Mouse (Mus musculus) bone marrow, adult 2 months (tissue): Measurements from ENCODE around the gene Kdf1. TPM values are rescaled to one million over a fixed set of nuclear protein-coding genes. Genes with fewer than 3 reads are reported as not detected.
A peak's percentile ranks its signal among the peaks of the same experiment; 100 is the strongest.

Experiments used
- H3K27ac ChIP-seq: fragments of 200-500 bp; 2 replicates; pipeline ENCODE4 v1.5.1; 2012; ENCODE audit warnings: low read depth, mild to moderate bottlenecking, control low read depth, inconsistent platforms, low read length; ENCODE audit not compliant: control insufficient read depth, poor library complexity, insufficient read depth
- H3K4me1 ChIP-seq: fragments of 200-500 bp; 2 replicates; pipeline ENCODE4 v1.6.1; 2011; ENCODE audit warnings: low read length; ENCODE audit not compliant: control insufficient read depth, insufficient read depth
- H3K4me3 ChIP-seq: fragments of 200-500 bp; replicated peaks from 2 replicates; pipeline ENCODE3; 2011; ENCODE audit warnings: mild to moderate bottlenecking, low read depth, low read length, control low read depth; ENCODE audit not compliant: control insufficient read depth
- CTCF ChIP-seq: fragments of 200-500 bp; IDR thresholded peaks from 2 replicates; pipeline ENCODE4 v1.5.1; 2011; ENCODE audit warnings: low read length, control low read depth; ENCODE audit not compliant: control insufficient read depth, insufficient read depth
- POLR2A ChIP-seq: fragments of 200-500 bp; IDR thresholded peaks from 2 replicates; pipeline ENCODE4 v1.6.1; 2011; ENCODE audit warnings: low read depth, mild to moderate bottlenecking, control low read depth, low read length, borderline replicate concordance; ENCODE audit not compliant: control insufficient read depth
- WGBS: fragments of 180-500 bp; shearing (Covaris S2); methylation state at CpG from one replicate; pipeline ENCODE4 v1.1.7; 2018; 5-methylcytosine and 5-hydroxymethylcytosine counted together
- polyA plus RNA-seq: library from polyadenylated mRNA; stranded (reverse); fragments of >200 nt; gene quantifications from 2 replicates; pipeline ENCODE4 v1.2.4, GENCODE M21; 2011; ENCODE audit warnings: low replicate concordance; ENCODE audit not compliant: missing spikeins, insufficient read depth, insufficient read length

The Kdf1 gene
- polyA plus RNA-seq, 1 experiment, result 1.2 TPM

DNA sequence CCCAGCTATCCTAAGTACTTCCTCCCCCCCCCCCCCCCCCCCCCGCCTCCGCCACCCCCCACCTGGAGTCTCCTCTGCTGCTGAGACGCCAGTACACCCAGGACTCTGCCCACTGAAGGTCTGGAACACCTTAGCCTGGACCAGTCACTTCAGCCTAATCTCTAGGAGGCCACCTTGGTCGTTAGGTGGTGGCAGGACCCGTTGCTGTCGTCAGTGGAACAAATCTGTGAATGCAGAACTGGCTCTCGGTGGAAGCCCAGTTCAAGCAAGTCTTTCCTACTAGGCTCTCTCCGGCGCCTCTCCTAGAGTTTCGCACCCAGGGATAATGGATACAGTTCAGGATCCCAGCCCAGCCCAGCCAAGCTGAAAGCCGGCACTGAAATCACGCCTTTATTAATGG is 24.9 kb upstream of the Kdf1 start:
- no peaks in the 10 kb centered on the region for H3K4me1 ChIP-seq
- no peak overlapping the region for H3K27ac ChIP-seq
- 12% methylated on average over 10 of the region's 12 CpGs for WGBS
- no peak overlapping the region for H3K4me3 ChIP-seq
- TF ChIP-seq POLR2A (no peak), CTCF (no peak)

DNA sequence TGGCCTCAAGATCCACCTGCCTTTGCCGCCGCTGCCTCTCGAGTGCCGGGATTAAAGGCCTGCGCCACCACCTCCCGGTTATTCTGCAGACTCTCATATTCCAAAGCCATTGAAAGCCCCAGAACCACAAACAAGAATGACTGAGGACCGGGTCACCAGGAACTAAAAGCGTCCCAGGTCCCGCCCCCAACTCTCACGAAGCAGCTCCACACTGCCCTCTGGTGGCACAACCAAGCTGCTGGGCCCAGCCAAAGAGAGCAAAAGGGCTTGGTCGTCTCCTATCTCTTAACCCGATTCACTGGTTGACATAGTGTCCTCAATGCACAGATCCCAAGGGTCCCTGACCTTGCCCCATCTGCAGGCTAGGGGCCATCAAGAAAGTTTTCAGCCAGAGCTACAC is 24.3 kb upstream of the Kdf1 start:
- Histone ChIP-seq H3K4me3 (peak overlapping the region; percentile 25), H3K4me1 (no peaks in the 10 kb centered on the region), H3K27ac (no peak overlapping the region)
- TF ChIP-seq POLR2A (no peak), CTCF (peak; percentile 95)
- 1% methylated on average over 12 of the region's 12 CpGs for WGBS

DNA sequence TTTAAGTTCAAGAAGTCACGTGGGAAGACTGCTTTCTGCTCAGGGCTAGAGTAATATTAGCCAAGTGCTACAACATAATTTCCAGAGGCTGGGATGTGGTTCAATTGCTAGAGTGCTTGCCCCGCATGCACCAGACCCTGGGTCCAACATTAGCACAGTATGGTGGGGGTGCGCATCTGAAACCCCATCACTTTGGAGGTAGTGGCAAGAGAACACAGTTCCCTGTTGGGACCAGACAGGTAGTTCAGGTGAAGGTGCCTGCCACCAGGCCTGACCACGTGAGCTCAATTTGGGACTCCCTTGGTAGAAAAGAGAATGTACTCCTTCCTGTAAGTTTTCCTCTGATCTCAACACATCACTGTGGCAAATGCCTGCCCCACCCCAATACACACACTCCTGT is 23.9 kb upstream of the Kdf1 start:
- no peak overlapping the region for H3K4me3 ChIP-seq
- no peak overlapping the region for H3K27ac ChIP-seq
- TF ChIP-seq POLR2A (no peak), CTCF (no peak)
- WGBS, result 65% methylated on average over 4 of the region's 4 CpGs
- H3K4me1 ChIP-seq, result no peaks in the 10 kb centered on the region

DNA sequence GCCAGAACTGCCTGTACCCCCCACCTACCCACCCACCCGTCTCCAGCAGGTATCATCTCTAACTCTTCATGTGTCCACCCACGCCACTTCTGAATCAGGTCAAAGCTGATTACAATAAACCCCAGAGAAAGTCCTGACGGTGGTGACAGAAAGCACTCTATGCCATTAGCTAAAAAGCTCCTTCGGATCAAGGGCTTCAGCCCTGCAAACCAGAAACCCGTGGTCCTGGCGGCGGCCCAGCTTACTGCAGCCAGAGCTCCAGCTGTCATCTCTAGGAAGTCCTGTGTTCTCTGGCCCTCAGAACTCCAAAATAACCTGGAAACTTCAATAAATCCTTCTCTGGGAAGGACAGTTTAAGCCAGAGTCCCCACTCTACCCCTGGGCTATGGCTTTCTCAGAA is 23.1 kb upstream of the Kdf1 start:
- Histone ChIP-seq H3K4me3 (no peak overlapping the region), H3K4me1 (no peaks in the 10 kb centered on the region), H3K27ac (no peak overlapping the region)
- TF ChIP-seq CTCF (no peak), POLR2A (no peak)
- 30% methylated on average over 7 of the region's 7 CpGs for WGBS

DNA sequence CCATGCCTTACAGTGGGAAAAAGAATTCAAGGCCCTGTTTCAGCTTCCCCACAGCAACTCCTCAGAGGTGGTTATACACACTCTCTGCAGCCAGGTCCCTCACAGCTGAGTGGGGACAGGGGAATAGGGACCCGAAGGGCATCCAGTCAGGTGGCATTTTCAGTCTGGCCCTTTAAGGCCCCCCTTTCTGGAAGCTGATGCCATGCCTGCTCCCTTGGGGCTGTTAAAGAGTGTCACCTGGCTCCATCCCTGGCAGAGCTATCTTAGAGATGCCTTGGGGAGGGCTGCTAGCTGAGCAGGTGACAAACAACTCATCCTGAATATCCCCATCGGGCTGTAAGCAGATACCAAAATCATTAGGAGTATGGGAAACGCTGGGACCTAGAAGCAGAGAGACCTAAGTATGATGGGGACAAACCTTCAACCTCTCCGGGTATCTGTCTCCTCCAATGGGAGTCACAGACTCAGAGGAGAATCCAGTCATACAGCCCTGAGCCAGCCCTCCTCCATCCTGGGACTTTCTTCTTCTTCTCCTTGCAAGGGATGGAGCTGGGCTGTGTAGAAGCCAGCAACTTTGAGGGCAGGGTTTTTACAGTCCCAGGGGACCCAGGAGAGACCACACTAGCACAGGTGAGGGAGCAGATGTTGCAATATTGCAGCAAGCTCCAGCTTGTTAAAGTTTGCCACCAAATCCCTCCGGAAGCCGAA is 21.9 kb upstream of the Kdf1 start:
- no peak overlapping the region for H3K4me3 ChIP-seq

DNA sequence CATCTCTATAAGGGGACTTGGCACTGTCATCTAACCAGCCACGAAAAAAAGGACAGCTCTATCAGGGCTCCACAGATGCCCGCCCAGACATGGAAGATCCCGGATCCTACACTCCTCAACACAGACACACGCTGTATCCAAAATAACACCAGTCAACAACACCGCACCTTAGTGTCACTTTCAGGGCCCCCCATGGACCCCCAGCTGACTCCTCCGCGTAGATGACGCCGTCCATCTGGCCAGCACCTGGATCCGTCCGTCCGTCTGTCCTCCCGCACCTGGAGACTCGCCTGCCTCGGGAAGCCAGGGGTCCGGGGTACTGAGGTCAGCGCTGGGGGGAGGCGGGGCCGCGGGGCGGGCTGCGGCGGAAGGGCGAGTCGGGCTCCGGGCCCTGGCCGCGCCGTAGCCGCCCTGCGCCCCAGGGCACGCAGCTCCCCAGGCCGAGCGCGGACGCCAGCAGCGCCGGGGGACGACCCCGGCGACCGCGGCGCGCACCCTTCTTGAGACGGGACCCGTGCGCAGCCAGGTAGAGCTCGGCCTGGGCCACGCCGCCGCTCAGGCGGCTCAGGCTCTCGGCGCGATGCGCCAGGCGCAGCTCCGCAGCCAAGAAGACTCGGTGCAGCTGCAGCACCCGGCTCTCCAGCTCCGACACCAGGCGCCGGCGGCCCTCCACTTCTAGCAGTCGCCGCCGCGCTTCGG is 21.2 kb upstream of the Kdf1 start:
- TF ChIP-seq POLR2A (no peak), CTCF (no peak)
- Histone ChIP-seq H3K4me3 (no peak overlapping the region), H3K27ac (no peak overlapping the region), H3K4me1 (no peaks in the 10 kb centered on the region)
- WGBS, result 3% methylated on average over 70 of the region's 70 CpGs

More for the DNA sequence above, 21.9 kb upstream of the Kdf1 start:
- WGBS, result 30% methylated on average over 6 of the region's 6 CpGs
- TF ChIP-seq CTCF, result no peak
- TF ChIP-seq POLR2A, result no peak
- H3K27ac ChIP-seq, result no peak overlapping the region
- H3K4me1 ChIP-seq, result no peaks in the 10 kb centered on the region

DNA sequence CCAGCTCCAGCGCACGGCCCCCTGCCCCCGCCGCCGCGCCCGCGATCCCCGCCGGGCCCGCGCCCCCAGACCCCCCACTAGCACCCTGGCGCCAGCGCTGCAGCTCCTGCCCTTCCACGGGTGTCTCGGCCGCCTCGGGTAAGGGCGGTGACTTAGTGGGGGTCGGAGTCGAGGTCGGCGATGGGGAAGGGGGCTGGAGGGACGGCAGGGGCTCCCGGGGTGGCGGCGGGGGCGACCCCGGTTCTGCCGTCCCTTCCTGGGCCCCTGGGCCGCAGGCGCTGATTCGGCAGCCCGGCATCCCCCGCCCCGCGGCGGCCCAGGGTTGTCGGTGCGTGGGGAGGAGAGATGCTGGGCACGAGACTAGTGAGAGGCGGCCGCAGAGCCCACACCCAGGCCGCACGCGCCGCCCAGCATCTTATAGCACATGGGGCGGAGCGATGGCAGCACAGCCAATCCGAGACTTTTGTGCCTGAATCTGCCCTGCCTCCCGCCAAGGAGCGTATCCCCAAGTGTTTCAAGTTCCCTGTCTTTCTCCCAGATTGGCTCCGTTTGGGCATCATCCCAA is 20.5 kb upstream of the Kdf1 start, which contains the start of gene Trnp1:
Gene Trnp1, minus strand, starts transcription at position 391 of the 565 bp plus-strand sequence.
- Histone ChIP-seq H3K4me1 (no peaks in the 10 kb centered on the region), H3K27ac (no peak within 1 kb of the TSS), H3K4me3 (no peak within 1 kb of the TSS)
- 1% methylated on average over 52 of the region's 53 CpGs for WGBS
- no peak for TF ChIP-seq POLR2A
- TF ChIP-seq CTCF, result no peak

DNA sequence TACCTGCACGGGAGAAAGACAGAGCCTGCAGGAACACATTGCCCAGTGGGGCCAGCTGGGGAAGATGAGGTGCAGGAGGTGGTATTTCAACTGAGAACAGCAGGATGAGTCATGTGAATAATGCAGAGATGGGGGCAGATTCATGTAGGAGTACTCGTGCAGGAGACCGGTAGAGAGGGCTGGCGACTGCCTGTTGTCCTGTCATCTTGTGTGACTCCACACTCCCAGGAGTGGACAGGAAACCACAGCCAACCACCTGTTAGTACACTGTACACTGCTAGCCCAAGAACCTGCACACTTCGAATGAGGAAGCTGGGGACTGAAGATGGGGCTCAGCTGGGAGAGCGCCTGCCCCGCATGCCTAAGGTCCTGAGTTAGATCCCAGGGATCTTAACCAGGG is 17.2 kb upstream of the Kdf1 start:
- Histone ChIP-seq H3K4me3 (no peak overlapping the region), H3K4me1 (no peaks in the 10 kb centered on the region), H3K27ac (no peak overlapping the region)
- TF ChIP-seq POLR2A (no peak), CTCF (no peak)
- 9% methylated on average over 7 of the region's 7 CpGs for WGBS

DNA sequence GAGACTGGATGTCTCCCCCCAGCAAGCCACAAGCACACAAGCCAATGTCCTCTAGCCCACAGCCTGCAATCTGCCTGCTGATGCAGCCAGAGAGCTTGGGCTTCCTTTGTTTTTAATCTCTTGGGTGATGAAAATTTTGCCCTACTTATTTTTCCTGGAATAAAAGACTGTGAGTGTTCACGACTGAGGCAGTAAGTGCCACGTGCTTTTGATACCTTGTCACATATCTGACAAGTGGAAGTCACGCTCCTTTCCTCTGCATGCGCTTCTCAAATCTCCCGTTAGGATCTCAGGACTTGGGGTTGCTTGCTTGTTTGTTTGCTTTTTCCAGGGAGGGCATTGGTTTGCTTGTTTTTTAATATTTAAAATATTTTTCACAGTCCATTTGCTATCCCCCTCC is 14.5 kb upstream of the Kdf1 start:
- no peak for TF ChIP-seq CTCF
- TF ChIP-seq POLR2A, result no peak
- H3K4me3 ChIP-seq, result no peak overlapping the region
- no peaks in the 10 kb centered on the region for H3K4me1 ChIP-seq
- 48% methylated on average over 5 of the region's 5 CpGs for WGBS
- no peak overlapping the region for H3K27ac ChIP-seq
